Mouse (Mus musculus): ENCODE data around the gene Ptprd.
"Not testable (repeated sequence)": the region's sequence is repeated elsewhere in the genome, so short reads cannot be mapped to it uniquely, and the experiment has no call there.

Gene Ptprd

DNA sequence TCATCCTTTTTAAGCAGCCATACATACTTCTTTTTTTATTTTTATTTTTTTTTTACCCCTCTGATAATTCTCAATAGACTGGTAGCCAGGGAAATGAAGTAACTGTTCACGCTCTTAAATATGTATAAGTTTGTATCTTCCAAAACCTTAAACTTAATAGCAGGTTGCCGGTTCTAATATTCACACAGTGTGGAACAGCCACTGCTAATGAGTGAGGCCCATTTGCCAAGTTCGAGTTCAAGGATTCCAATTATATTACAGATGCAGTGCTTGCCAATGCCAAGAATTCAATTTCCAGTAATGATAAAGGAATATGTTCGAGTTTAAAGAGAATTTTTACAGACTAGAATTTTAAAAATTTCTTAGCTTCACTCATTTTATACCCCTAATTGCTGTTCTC is 322.3 kb downstream of the Ptprd start:
- DNase-seq (ENCODE audit: low spot score in 2 of 2): no peak

DNA sequence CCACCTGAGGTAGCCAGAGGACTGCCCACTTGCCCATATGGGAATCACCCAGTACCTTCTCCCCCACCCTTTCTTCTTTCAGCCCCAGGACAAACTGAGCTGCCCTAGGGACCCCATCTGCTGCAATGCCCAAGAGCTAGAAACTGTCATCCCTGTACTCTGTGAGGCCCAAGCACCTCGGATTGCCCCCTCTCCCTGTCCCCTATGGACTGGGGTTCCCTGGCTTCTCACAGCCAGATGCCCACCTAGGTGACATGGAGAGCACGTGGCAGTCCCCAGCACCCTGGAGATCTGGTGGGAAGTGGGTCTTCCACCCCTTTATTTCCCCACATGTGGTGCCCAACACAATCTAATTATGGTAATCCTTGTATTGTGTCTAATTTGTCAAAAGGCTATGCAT is 331.5 kb downstream of the Ptprd start:
- DNase-seq (ENCODE audit: low spot score in 2 of 2): no peak

DNA sequence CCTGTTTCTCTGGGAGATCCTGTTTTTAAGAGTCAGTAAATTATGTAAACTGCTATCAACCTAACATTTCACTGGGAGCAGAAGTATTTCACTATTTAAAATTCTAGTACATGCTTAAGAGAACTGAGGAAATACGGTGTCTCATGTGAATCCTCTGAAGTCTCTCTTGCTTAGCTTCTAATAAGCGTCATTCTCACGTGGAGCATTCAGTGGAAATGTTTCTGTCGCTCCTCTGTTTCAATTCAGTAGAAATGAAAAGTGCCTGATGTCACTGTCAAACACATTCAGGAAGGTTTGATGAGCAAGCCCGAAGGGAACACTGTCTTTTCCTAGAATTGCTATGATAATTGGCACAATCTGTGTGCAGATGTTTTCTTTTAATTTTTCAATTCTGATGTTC is 350.5 kb downstream of the Ptprd start:
- DNase-seq (ENCODE audit: low spot score in 2 of 2): no peak

DNA sequence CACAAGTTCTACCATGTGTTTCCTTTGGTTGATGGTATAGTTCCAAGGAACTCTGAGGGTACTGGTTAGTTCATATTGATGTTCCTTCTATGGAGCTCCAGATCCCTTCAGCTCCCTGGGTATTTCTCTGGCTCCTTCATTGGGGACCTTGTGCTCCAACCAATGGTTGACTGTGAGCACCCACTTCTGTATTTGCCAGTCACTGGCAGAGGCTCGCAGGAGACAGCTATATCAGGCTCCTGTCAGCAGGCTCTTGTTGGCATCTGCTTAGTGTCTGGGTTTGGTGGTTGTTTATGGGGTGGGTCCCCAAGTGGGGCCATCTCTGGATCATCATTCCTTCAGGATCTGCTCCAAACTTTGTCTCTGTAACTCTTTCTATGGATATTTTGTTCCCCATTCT is 414.4 kb downstream of the Ptprd start:
- DNase-seq (ENCODE audit: low spot score in 2 of 2): not testable (repeated sequence)

DNA sequence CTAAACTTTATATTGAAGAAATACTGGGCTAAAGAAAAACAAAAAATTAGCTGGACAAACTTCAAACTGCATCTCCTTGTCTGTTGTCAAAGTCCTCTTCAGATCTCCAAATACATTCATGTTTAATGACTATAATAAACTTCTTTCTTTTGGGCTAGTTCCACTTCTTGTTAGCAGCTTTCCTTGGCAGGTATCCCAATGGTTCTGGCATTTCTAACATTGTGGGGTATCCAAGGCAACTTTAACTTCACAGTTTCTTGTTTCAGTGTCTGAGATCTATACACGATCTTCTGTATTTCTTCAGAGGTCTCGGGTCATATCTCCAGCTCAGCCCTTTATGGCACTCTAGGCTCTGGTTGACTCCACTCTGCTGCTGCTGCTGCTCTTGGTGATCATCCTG is 434.5 kb downstream of the Ptprd start:
- DNase-seq (ENCODE audit: low spot score in 2 of 2): no peak

DNA sequence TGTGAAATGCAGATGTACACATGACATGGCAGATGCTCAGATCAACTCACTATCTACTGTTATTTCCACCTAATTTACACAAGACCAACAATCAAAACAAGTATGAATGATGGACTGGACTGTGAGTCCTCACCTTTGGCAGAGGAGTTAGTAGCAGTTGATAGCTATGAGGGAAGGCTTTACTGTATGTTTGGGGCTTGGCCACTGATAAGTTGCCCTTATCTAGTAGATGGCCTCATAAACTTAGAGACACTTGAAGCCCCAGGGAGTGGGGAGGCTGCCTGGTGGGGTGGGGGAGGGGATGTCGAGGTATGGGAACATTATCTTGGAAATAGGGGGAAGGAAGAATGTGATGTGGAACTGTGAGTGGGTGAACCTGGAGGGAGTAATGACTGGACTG is 448.0 kb downstream of the Ptprd start:
- DNase-seq (ENCODE audit: low spot score in 2 of 2): no peak

DNA sequence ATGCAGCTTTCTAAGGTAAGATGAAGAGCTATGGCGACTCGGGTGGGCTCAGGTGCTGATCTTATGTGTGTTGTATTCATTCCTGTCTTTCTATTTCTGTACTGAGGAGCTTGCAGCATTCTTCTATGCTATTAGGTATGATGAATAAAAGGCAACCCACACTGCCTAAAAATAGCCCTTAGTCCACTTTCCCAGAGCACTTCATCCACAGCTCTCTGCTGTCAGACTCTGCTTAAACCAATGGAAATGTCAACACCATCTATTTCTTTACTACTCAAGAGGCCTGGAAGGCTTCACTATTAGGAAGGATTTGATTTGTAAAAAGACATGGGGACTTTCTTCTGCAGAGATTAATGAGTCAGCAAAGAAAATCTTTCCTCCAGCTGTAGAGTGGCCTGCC is 468.4 kb downstream of the Ptprd start:
- no peak for DNase-seq (ENCODE audit: low spot score in 2 of 2)

DNA sequence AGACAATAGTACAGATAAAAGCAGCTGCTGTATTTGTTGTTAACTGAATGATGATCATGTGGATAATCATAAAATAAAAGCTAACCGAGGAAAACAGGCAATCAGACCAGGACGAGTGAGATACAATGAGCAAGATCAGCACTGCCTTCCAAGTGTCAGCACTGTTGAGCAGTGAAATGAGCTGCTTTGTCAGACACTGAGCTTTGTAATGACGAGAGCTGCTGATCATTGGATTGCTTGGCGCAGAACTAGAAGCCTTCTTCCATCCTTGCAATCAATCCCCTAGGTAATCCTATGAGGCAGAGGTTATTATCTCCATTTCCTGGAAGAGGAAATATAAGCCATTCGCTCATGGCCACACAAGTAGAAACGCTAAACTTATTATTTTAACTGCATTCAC is 489.9 kb downstream of the Ptprd start:
- no peak for DNase-seq (ENCODE audit: low spot score in 2 of 2)

DNA sequence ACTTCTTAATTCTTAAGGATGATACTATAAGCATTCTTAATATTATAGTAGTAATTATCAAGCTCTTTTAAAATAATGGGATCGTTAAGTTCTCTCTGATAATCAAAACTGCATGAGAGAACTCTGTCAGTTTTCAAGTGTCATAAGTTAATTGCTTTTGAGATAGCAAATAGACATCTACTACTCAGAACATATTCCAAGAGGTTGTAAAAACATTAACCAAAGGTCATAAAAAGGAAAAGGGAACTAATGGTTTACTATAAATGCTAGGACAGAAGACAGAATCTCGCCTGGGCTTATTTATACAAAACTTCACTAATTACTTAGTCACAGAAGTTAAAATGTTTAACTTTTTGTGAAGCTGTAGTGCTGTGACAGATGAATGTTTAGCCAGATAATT is 494.0 kb downstream of the Ptprd start:
- DNase-seq (ENCODE audit: low spot score in 2 of 2): no peak

DNA sequence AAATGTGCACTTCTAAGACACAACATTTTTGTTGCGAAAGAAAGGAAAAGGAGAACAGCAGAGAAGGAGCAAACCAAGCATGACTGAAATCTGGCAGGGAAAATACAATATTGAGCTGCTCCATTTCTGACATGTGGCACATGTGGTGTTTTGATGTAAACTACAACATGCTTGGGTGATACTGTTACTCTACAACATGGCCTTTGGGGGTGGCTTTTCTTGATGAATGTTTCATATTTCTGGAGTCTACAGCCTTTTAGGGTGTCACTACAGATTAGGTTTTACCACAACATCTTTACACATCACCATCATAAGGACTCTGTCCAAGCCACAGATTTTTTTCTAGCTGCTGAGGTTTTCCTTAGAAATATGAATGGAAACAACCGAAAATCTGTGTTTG is 501.5 kb downstream of the Ptprd start:
- no peak for DNase-seq (ENCODE audit: low spot score in 2 of 2)

DNA sequence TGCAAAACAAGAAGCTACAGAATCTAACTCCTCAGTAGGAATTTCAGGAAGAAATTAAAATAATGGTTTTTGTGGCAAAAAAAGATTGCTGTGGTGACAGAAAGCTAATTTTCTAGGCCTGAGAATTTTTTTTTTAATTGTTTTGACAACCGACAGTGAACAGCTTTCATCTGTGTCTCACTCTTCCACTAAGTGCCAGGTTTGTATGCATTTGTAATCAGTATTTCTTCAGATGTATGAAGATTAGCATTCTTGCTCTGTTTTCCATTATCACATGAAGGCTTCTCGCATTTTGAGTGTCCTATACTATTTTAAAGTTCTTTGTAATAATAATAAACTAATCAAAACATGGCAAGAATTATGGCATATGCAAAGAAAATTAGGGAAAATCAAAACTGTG is 513.5 kb downstream of the Ptprd start:
- no peak for DNase-seq (ENCODE audit: low spot score in 2 of 2)

DNA sequence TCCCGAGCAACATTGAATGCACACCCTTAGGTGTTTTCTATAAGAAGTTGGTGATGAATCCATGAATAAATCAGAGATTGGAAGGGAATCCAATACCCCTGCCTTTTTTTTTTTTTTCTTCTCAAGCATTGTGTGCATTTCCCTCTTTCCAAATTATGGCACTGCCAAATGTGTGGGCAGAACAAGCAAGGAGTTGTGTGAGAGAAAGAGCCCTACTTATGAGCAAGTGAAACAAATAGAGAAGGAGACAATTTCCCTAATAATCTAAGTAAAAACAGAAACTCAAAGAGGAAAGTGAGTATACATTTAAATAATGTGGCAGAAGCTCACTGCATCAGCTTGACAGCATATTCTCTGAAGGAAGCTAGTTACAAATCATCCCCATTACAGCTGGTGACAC is 536.0 kb downstream of the Ptprd start:
- no peak for DNase-seq (ENCODE audit: low spot score in 2 of 2)

DNA sequence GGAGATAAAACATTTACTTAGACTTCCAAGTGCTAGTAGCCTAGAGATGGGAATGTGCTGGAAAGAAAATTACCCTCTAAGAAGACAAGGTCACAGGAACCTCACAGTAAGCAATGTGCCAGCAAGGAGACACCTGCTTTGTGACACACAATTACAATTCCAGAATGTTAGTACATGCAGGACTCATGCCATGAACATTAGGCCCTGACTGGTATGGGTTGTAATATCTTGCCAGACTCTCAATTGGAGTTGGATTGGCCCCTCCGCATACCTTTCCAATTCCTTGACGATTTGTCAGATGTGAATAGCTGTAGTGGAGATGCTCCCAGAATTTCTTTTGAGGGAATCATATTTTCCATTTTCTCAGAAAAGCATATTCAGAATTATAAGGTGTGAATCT is 547.0 kb downstream of the Ptprd start:
- DNase-seq (ENCODE audit: low spot score in 2 of 2): no peak

DNA sequence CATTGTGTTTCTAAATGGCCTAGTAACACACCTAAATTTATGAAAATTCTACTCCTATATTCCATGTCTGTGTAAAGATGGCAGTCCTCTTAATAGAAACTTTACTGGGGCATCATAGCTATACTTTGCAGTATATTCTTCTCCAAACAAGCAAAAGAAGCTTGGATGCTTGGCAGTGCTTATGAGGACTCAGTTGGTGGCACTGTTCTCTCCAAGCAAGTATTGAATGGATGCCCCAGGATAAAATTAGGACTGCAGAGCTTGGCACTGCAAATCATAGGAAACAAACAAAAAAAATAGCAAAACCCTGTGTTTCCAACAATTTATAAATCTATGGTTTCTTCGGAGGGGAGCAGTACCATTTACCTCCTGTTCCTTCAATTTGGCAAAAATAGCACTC is 549.5 kb downstream of the Ptprd start:
- DNase-seq (ENCODE audit: low spot score in 2 of 2): no peak

DNA sequence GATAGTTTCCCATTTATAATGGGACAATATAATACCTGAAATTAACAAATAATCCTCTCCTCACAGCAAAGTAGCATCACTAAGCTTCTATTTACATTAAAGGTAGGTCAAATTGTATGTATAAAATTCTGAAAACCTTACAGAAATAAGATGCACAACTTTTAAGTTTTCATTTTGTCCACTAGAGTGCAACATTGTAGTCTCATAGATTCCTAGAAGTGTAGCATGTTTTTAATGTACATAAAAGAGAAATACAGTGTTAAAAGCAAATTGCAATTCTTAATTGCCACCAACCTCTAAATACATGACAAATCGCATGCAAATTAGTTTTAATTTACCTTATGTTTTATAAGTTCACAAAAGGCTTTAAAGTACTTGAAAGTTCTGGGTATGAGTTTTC is 556.1 kb downstream of the Ptprd start:
- no peak for DNase-seq (ENCODE audit: low spot score in 2 of 2)

DNA sequence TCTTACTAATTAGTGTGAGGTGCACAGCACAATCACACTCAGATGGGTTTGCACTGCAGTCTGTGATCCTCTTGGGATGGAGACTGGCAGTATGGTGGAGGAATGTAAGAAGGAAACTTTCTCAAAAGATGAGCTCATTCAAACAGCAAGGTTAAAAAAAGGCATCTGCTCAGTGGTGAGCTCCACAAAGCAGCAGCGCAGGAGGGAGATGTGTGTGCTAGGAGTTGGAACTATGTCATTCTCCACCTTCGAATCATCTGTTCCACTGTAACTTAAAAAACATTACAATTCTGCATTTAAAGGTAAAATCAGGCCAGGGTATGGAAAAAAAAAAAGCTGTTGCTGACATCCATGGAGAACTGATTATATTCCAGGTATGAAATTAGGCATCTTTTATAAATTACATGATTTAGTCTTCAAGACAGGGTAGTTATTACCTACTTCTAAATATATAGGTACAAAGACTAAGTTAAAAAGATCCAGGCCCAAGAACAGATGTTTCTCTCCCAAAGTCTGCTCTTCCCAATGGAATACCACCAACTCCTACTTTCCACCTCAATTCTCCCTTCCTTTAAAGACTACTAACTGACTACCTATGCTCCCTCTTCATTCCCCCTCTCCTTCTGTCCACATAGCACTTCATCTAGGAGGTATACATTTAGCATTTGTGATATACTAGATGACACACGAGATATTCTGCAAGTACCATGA is 562.0 kb downstream of the Ptprd start:
- no peak for DNase-seq (ENCODE audit: low spot score in 2 of 2)

DNA sequence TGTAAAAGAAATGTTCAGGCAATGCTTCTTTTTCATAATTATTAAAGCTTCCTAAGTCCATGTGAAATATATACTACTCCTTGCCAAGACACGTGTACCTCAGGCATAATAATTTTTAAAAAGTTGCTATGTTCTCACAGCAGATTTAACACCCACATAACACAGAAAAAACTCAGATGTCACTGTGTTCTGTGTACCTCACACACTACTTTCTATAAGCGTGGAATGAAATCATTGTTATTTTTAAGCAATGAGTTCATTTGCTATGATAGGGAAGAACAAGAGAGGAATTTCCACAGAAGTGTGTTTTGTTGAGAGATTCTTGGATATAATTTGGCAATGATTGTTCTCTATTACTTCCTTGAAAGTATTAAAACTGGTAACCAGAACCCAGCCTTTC is 562.9 kb downstream of the Ptprd start:
- no peak for DNase-seq (ENCODE audit: low spot score in 2 of 2)

DNA sequence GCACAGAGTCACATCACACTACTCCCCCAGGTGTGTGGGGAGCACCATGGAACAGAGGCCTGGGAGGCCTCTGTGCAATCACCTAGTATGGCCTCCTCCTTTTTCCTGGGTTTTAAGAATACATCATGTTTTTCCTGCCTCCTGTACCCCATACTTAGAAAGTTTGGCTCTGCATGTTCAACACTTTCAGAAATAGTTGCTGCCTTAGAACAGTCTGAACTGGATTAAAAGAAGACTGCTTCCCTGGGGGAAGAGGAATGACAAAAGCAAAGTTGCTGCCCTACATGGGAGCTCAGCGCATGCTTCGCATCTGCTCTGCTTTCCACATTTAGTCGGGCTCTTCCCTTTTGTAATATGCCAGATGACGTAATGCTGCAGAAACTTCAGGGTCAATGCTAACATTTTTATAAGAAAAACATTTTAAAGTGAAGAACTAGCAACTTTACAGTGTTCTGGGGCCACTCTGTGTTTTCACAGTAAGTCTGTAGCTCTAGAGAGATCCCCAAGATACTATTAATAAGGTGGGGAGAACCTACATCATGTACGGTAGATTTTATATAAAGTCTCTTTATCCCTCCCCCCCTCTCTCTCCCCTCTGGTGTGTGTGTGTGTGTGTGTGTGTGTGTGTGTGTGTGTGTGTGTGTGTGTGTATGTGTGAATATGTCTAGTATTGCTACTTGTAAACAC is 564.2 kb downstream of the Ptprd start:
- DNase-seq (ENCODE audit: low spot score in 2 of 2): no peak

DNA sequence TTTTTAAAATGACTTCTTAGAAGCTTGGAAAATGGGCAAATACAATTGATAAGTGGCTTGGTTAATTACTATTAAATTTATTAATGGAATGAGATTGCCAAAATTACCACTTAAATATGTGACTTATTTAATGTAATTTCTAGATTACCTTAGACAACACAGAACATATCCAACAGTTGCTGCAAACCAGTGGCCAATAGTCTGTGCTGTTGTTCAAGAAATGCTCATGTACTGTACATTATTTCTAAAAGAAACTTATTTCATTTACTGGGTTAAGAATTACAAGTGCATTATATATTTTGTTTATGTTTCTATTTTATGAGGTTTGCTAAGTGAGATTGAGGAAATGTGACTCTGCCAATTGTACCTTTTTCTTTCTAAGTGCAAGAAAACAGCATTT is 567.3 kb downstream of the Ptprd start:
- no peak for DNase-seq (ENCODE audit: low spot score in 2 of 2)

DNA sequence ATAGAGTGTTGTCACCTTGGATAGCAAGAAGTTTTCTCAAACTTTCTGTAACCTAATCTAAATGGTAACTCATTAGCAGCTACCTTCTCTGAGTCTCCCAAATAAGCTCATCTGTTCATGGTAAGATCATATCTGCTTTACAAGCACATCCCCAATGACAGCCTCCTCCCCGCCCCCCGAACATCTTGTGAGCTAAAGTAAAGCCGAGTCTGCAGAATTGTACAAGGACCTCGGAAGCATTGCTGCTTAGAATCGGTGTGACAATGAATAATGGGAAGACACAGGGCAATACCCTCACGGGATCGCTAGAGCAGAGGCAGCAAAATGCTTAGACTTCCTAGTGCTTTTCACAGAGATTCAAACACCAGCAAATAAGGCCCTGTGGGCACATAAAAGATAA is 571.7 kb downstream of the Ptprd start:
- peak in 1 of 2 experiments; percentile 0 for DNase-seq (ENCODE audit: low spot score in 2 of 2)

DNA sequence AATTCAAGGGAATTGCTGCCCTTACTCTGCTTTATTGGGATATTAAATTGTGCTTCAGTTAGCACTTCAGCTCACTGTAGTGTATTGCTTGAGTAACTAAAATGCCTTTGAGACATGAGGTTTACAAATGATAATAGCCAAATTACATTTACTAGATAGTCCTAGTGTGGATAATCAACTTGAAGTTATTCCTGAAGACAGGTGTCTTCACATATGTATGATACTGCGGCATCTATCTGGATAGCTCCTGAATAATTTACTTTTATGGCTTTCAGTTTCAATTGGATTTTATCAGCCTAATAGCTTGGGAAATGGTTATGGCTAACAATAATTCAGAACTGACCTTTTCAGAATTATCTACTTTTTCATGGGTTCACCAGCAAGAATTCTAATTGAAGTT is 598.6 kb downstream of the Ptprd start:
- DNase-seq (ENCODE audit: low spot score in 2 of 2): no peak

DNA sequence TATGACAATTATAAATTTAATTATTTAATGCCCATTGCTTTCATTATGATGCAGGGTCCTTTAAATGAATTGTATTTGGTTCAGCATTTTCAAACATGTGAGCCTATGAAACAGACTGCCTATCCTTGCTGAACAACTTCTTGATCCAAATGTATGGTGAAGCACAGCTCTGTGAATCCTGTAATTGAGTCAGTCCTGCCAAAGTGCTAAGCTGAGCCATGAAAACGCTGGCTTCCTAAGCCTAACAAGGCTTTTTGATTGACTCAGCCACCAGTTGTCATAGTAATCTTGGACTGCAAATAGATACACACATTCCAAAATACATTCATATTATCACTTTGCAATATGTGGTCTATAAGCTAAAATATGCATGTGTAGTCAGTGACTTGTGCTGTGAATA is 625.1 kb downstream of the Ptprd start:
- DNase-seq (ENCODE audit: low spot score in 2 of 2): no peak

DNA sequence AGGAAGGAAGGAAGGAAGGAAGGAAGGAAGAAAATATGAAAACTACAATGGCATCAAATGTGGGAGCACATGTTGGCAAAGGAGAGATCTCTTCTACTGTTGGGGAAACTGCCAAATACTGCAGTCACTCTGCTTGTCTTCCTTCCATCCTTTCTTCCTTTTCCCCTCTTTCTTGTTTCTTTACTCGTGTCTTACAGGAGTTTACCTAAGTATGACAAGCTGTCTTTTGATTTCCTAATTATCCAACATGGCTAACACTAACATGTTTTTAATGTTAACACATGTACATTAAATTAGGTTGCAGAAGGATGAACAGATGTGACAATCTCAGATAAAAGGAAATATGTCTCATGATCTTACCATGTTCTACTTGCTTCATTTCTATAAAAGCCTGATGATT is 625.5 kb downstream of the Ptprd start:
- DNase-seq (ENCODE audit: low spot score in 2 of 2): no peak
